Mouse (Mus musculus): ENCODE measurements at regions not wholly inside any gene's neighbourhood (a gene's known extent, or its start where the extent isn't known, plus 50 kb on each side); places are given as distances from the start of the nearest gene placed in this dataset.

DNA sequence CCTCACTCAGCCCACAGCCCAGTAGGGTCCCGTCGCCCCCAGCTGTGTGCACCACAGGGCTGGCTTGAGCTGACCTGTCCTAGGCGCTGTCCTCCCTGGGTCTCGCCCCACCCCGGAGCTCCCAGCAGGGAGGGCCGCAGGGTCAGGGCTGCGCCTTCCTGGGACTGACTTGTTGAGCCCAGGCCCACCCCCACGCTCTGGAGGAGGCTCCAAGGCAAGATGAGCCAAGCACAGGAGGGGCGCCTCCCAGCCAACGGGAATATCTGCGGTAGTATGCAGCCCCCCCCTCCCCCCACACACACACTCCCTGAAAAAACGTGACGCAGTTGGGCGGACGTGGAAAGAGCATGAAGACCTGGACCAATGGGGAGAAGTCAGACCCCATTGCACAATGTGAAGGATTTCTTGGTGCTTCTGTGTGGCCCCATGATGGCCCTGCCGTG is 51.8 kb upstream of the Gm11084 start:
- no peak for TF ChIP-seq CTCF (IDR thresholded peaks at IDR 0.05)
- TF ChIP-seq EP300 (IDR thresholded peaks at IDR 0.05) = no peak; the same call in 1 of the 2 replicates

Data from lung, postnatal 0 days (tissue).